Mouse (Mus musculus) forebrain, embryonic 14.5 days (tissue): ENCODE data around the gene Unc5a. TPM values are rescaled to one million over a fixed set of nuclear protein-coding genes. Genes with fewer than 3 reads are reported as not detected.

Experiments used
- ATAC-seq: fragments of 200-750 bp; cut with Nextera tagmentation; 2 replicates; pipeline ENCODE4 v1.8.0; 2017; ENCODE audit warnings: mild to moderate bottlenecking, moderate library complexity
- DNase-seq: peaks from one replicate; pipeline ENCODE4 v3.0.0-alpha.2; 2015; ENCODE audit warnings: low spot score
- H3K27ac ChIP-seq: fragments of 300-500 bp; sonication (generic); 2 replicates; pipeline ENCODE4 v1.5.1; 2014; ENCODE audit warnings: low read depth, mild to moderate bottlenecking, control low read depth, low read length, moderate library complexity
- H3K27me3 ChIP-seq: fragments of 300-500 bp; sonication (generic); replicated peaks from 2 replicates; pipeline ENCODE4 v1.6.1; 2014; ENCODE audit warnings: low read length, control low read depth, mixed read lengths; ENCODE audit not compliant: control insufficient read depth, insufficient read depth
- H3K36me3 ChIP-seq: fragments of 300-500 bp; sonication (generic); 2 replicates; pipeline ENCODE4 v1.6.1; 2014; ENCODE audit warnings: low read length, control low read depth; ENCODE audit not compliant: control insufficient read depth, insufficient read depth
- H3K4me1 ChIP-seq: fragments of 300-500 bp; sonication (generic); 2 replicates; pipeline ENCODE4 v1.6.1; 2014; ENCODE audit warnings: antibody characterized with exemption, low read length, control low read depth; ENCODE audit not compliant: control insufficient read depth, insufficient read depth
- H3K4me2 ChIP-seq: fragments of 300-500 bp; sonication (generic); 2 replicates; pipeline ENCODE4 v1.6.1; 2014; ENCODE audit warnings: mild to moderate bottlenecking, control low read depth, low read length
- H3K4me3 ChIP-seq: fragments of 300-500 bp; sonication (generic); 2 replicates; pipeline ENCODE4 v1.5.1; 2014; ENCODE audit warnings: low read depth, low read length, control low read depth
- H3K9ac ChIP-seq: fragments of 300-500 bp; sonication (generic); 2 replicates; pipeline ENCODE4 v1.6.1; 2014; ENCODE audit warnings: mild to moderate bottlenecking, low read length, control low read depth, moderate library complexity
- H3K9me3 ChIP-seq: fragments of 300-500 bp; sonication (generic); replicated peaks from 2 replicates; pipeline ENCODE4 v1.6.1; 2016; ENCODE audit warnings: low read length, control low read depth, mixed read lengths; ENCODE audit not compliant: control insufficient read depth
- WGBS: fragments of 180-500 bp; shearing (Covaris S2); extraction: QIAGEN DNeasy Blood & Tissue Kit; methylation state at CpG from one replicate; pipeline ENCODE4 v1.1.7; 2014; 5-methylcytosine and 5-hydroxymethylcytosine counted together
- polyA plus RNA-seq: library from polyadenylated mRNA; unstranded; fragments of >200 nt; fragmentation: Nextera tagmentation; extraction: Ambion mirVana; gene quantifications from 2 replicates; pipeline ENCODE4 v1.2.1, GENCODE M21; 2014

Gene Unc5a
- polyA plus RNA-seq, 1 experiment from 2014 or later: 12.3 TPM

- Histone ChIP-seq H3K4me3 (no peak overlapping the region), H3K36me3 (no peaks in the 10 kb centered on the region), H3K9me3 (no peaks in the 10 kb centered on the region), H3K4me2 (no peak overlapping the region), H3K27me3 (0 out of 2 replicates have a peak, but pooled peaks cover 3% of the 10 kb centered on the region), H3K27ac (no peak overlapping the region), H3K4me1 (peaks cover 27% of the 10 kb centered on the region), H3K9ac (no peak overlapping the region)
- DNase-seq (no peak), ATAC-seq (no peak)
- WGBS: 90% methylated on average over 8 of the region's 8 CpGs
Observed at GRCm38 (mm10) chr13:54983001-54983400, 33.8 kb downstream of the Unc5a start.

GRCm38 (mm10) chr13:54983614-54984013 lies 34.4 kb downstream of the Unc5a start:
- H3K9me3 ChIP-seq: no peaks in the 10 kb centered on the region
- ATAC-seq (no peak), DNase-seq (no peak)
- H3K27me3 ChIP-seq: 0 out of 2 replicates have a peak, but pooled peaks cover 3% of the 10 kb centered on the region
- H3K36me3 ChIP-seq: no peaks in the 10 kb centered on the region
- no peak overlapping the region for H3K4me3 ChIP-seq
- H3K9ac ChIP-seq: no peak overlapping the region
- no peak overlapping the region for H3K27ac ChIP-seq
- WGBS: 71% methylated on average over 2 of the region's 2 CpGs
- H3K4me2 ChIP-seq: no peak overlapping the region
- H3K4me1 ChIP-seq: peaks cover 25% of the 10 kb centered on the region

- H3K27me3 ChIP-seq: no peaks in the 10 kb centered on the region
- no peaks in the 10 kb centered on the region for H3K36me3 ChIP-seq
- no peaks in the 10 kb centered on the region for H3K9me3 ChIP-seq
- H3K9ac ChIP-seq: 0 out of 2 replicates have a peak overlapping the region, but pooled peaks have one; percentile 13
- 77% methylated on average over 7 of the region's 9 CpGs for WGBS
- no peak overlapping the region for H3K27ac ChIP-seq
- H3K4me3 ChIP-seq: no peak overlapping the region
- no peak overlapping the region for H3K4me2 ChIP-seq
- DNase-seq (no peak), ATAC-seq (no peak)
- H3K4me1 ChIP-seq: peaks cover 6% of the 10 kb centered on the region; the same call in 1 of the 2 replicates
Observed at GRCm38 (mm10) chr13:54987405-54987804, 38.2 kb downstream of the Unc5a start.

- Histone ChIP-seq H3K9me3 (no peaks in the 10 kb centered on the region), H3K4me3 (no peak overlapping the region), H3K4me2 (no peak overlapping the region), H3K27ac (no peak overlapping the region), H3K9ac (no peak overlapping the region), H3K27me3 (no peaks in the 10 kb centered on the region), H3K4me1 (peaks cover 6% of the 10 kb centered on the region; the same call in 1 of the 2 replicates), H3K36me3 (no peaks in the 10 kb centered on the region)
- no peak for ATAC-seq
- 44% methylated on average over 7 of the region's 7 CpGs for WGBS
- no peak for DNase-seq
Observed at GRCm38 (mm10) chr13:54988181-54988760, 39.1 kb downstream of the Unc5a start.

- Histone ChIP-seq H3K4me1 (peaks cover 21% of the 10 kb centered on the region), H3K27ac (no peak overlapping the region), H3K36me3 (0 out of 2 replicates have a peak, but pooled peaks cover 4% of the 10 kb centered on the region), H3K9ac (no peak overlapping the region), H3K4me2 (no peak overlapping the region), H3K27me3 (no peaks in the 10 kb centered on the region), H3K4me3 (no peak overlapping the region), H3K9me3 (no peaks in the 10 kb centered on the region)
- no peak for ATAC-seq
- 83% methylated on average over 7 of the region's 7 CpGs for WGBS
- no peak for DNase-seq
Observed at GRCm38 (mm10) chr13:54992215-54992614, 43.0 kb downstream of the Unc5a start.

GRCm38 (mm10) chr13:54994576-54994975 lies 45.4 kb downstream of the Unc5a start:
- Histone ChIP-seq H3K9ac (no peak overlapping the region), H3K4me2 (no peak overlapping the region), H3K9me3 (no peaks in the 10 kb centered on the region), H3K4me3 (no peak overlapping the region), H3K27ac (peak overlapping the region; percentile 17; the same call in 1 of the 2 replicates), H3K4me1 (peaks cover 17% of the 10 kb centered on the region), H3K36me3 (0 out of 2 replicates have a peak, but pooled peaks cover 4% of the 10 kb centered on the region), H3K27me3 (no peaks in the 10 kb centered on the region)
- ATAC-seq (no peak), DNase-seq (peak; percentile 62)
- WGBS: 7% methylated on average over 4 of the region's 4 CpGs

GRCm38 (mm10) chr13:54995161-54995560 lies 46.0 kb downstream of the Unc5a start:
- DNase-seq (no peak), ATAC-seq (peak; percentile 6; the same call in 1 of the 2 replicates)
- Histone ChIP-seq H3K4me3 (no peak overlapping the region), H3K27ac (peak overlapping the region; percentile 30; the same call in 1 of the 2 replicates), H3K4me2 (no peak overlapping the region), H3K27me3 (no peaks in the 10 kb centered on the region), H3K36me3 (peaks cover 4% of the 10 kb centered on the region; the same call in 1 of the 2 replicates), H3K9me3 (no peaks in the 10 kb centered on the region), H3K4me1 (peaks cover 17% of the 10 kb centered on the region), H3K9ac (no peak overlapping the region)
- 44% methylated on average over 6 of the region's 6 CpGs for WGBS

GRCm38 (mm10) chr13:54997568-54997967 lies 48.4 kb downstream of the Unc5a start:
- DNase-seq: no peak
- no peak overlapping the region for H3K4me3 ChIP-seq
- no peak overlapping the region for H3K27ac ChIP-seq
- H3K9ac ChIP-seq: no peak overlapping the region
- H3K4me1 ChIP-seq: peaks cover 17% of the 10 kb centered on the region
- H3K9me3 ChIP-seq: no peaks in the 10 kb centered on the region
- WGBS: 92% methylated on average over 8 of the region's 8 CpGs
- ATAC-seq: no peak
- H3K4me2 ChIP-seq: no peak overlapping the region
- no peaks in the 10 kb centered on the region for H3K27me3 ChIP-seq
- peaks cover 6% of the 10 kb centered on the region; the same call in 1 of the 2 replicates for H3K36me3 ChIP-seq

- no peak overlapping the region for H3K9ac ChIP-seq
- no peak overlapping the region for H3K4me3 ChIP-seq
- peaks cover 30% of the 10 kb centered on the region for H3K36me3 ChIP-seq
- no peak overlapping the region; the same call in 1 of the 2 replicates for H3K27ac ChIP-seq
- 80% methylated on average over 10 of the region's 10 CpGs for WGBS
- no peak for DNase-seq
- H3K4me1 ChIP-seq: no peaks in the 10 kb centered on the region; the same call in 1 of the 2 replicates
- peak; percentile 24; the same call in 1 of the 2 replicates for ATAC-seq
- no peak overlapping the region for H3K4me2 ChIP-seq
- H3K27me3 ChIP-seq: no peaks in the 10 kb centered on the region
- H3K9me3 ChIP-seq: no peaks in the 10 kb centered on the region
Observed at GRCm38 (mm10) chr13:55000433-55000832, 51.2 kb downstream of the Unc5a start.
